Mouse (Mus musculus) heart, postnatal 0 days (tissue): ENCODE results near the gene Skint1.

Experiments
- CTCF ChIP-seq: IDR thresholded peaks from 2 replicates; pipeline ENCODE4 v1.5.1; 2016; ENCODE audit warnings: antibody characterized with exemption, control low read depth, low read depth
- EP300 ChIP-seq: IDR thresholded peaks from 2 replicates; pipeline ENCODE4 v1.6.1; 2016; ENCODE audit warnings: antibody characterized with exemption, low read depth

GRCm38 (mm10) chr4:111972623-111973022 lies 33.4 kb upstream of the Skint1 start, which contains the start of gene Skint7:
- TF ChIP-seq EP300 (no peak), CTCF (no peak)
